Mouse (Mus musculus): ENCODE data around the gene Hist1h3g. TPM values are rescaled to one million over a fixed set of nuclear protein-coding genes. Genes with fewer than 3 reads are reported as not detected.
"Not testable (repeated sequence)": the region's sequence is repeated elsewhere in the genome, so short reads cannot be mapped to it uniquely, and the experiment has no call there.

The Hist1h3g gene
- polyA plus RNA-seq, 1 experiment: not detected

- no peaks in the 10 kb centered on the region for H3K4me1 ChIP-seq (ENCODE audit: control insufficient read depth, insufficient read depth, insufficient read length, low read length)
- no peak overlapping the region for H3K4me3 ChIP-seq (ENCODE audit: insufficient read depth, low read depth, low read length)
- no peak overlapping the region for H3K27ac ChIP-seq (replicated peaks; ENCODE audit: low read depth, low read length)
Observed at GRCm38 (mm10) chr13:23524654-23525053, 10.6 kb upstream of the Hist1h3g start.

- Histone ChIP-seq H3K4me1 (ENCODE audit: control insufficient read depth, insufficient read depth, insufficient read length, low read length) (no peaks in the 10 kb centered on the region), H3K4me3 (ENCODE audit: insufficient read depth, low read depth, low read length) (no peak overlapping the region), H3K27ac (replicated peaks; ENCODE audit: low read depth, low read length) (no peak overlapping the region)
Observed at GRCm38 (mm10) chr13:23525901-23526300, 9.3 kb upstream of the Hist1h3g start.

- H3K4me3 ChIP-seq (ENCODE audit: insufficient read depth, low read depth, low read length): peak overlapping the region; percentile 63
- no peak overlapping the region for H3K27ac ChIP-seq (replicated peaks; ENCODE audit: low read depth, low read length)
- no peaks in the 10 kb centered on the region for H3K4me1 ChIP-seq (ENCODE audit: control insufficient read depth, insufficient read depth, insufficient read length, low read length)
Observed at GRCm38 (mm10) chr13:23526312-23526711, 8.9 kb upstream of the Hist1h3g start.

- no peak overlapping the region for H3K27ac ChIP-seq (replicated peaks; ENCODE audit: low read depth, low read length)
- H3K4me3 ChIP-seq (ENCODE audit: insufficient read depth, low read depth, low read length): no peak overlapping the region
- H3K4me1 ChIP-seq (ENCODE audit: control insufficient read depth, insufficient read depth, insufficient read length, low read length): peaks cover 6% of the 10 kb centered on the region
Observed at GRCm38 (mm10) chr13:23529005-23529404, 6.2 kb upstream of the Hist1h3g start.

- Histone ChIP-seq H3K4me1 (ENCODE audit: control insufficient read depth, insufficient read depth, insufficient read length, low read length) (peaks cover 8% of the 10 kb centered on the region), H3K4me3 (ENCODE audit: insufficient read depth, low read depth, low read length) (peak overlapping the region; percentile 59; the same call in 1 of the 2 replicates), H3K27ac (replicated peaks; ENCODE audit: low read depth, low read length) (no peak overlapping the region)
Observed at GRCm38 (mm10) chr13:23529480-23530165, 5.6 kb upstream of the Hist1h3g start.

GRCm38 (mm10) chr13:23530181-23530900, 4.9 kb upstream of the Hist1h3g start:
- peaks cover 8% of the 10 kb centered on the region for H3K4me1 ChIP-seq (ENCODE audit: control insufficient read depth, insufficient read depth, insufficient read length, low read length)
- peak overlapping the region; percentile 59 for H3K4me3 ChIP-seq (ENCODE audit: insufficient read depth, low read depth, low read length)
- peak overlapping the region; percentile 88 for H3K27ac ChIP-seq (replicated peaks; ENCODE audit: low read depth, low read length)

GRCm38 (mm10) chr13:23530901-23531875, 4.0 kb upstream of the Hist1h3g start, which contains the start of gene Hist1h4h:
TSS of gene Hist1h4h (plus strand) at chr13:23531050.
- H3K4me3 ChIP-seq (ENCODE audit: insufficient read depth, low read depth, low read length): peak within 1 kb of the TSS; percentile 59
- peak within 1 kb of the TSS; percentile 88 for H3K27ac ChIP-seq (replicated peaks; ENCODE audit: low read depth, low read length)
- peaks cover 8% of the 10 kb centered on the region for H3K4me1 ChIP-seq (ENCODE audit: control insufficient read depth, insufficient read depth, insufficient read length, low read length)

GRCm38 (mm10) chr13:23532262-23533075, 2.8 kb upstream of the Hist1h3g start:
- H3K4me1 ChIP-seq (ENCODE audit: control insufficient read depth, insufficient read depth, insufficient read length, low read length): peaks cover 8% of the 10 kb centered on the region
- no peak overlapping the region for H3K27ac ChIP-seq (replicated peaks; ENCODE audit: low read depth, low read length)
- peak overlapping the region; percentile 24 for H3K4me3 ChIP-seq (ENCODE audit: insufficient read depth, low read depth, low read length)

GRCm38 (mm10) chr13:23533560-23534367, 1.5 kb upstream of the Hist1h3g start, which contains the start of gene Hist1h2af:
TSS of gene Hist1h2af (plus strand) at chr13:23533906.
- Histone ChIP-seq H3K27ac (replicated peaks; ENCODE audit: low read depth, low read length) (0 out of 2 replicates have a peak within 1 kb of the TSS, but pooled peaks have one; percentile 2), H3K4me3 (ENCODE audit: insufficient read depth, low read depth, low read length) (peak within 1 kb of the TSS; percentile 39)
- H3K4me1 ChIP-seq (ENCODE audit: control insufficient read depth, insufficient read depth, insufficient read length, low read length): not testable (repeated sequence)

GRCm38 (mm10) chr13:23534368-23535131, 672 bp upstream of the Hist1h3g start:
- Histone ChIP-seq H3K4me1 (ENCODE audit: control insufficient read depth, insufficient read depth, insufficient read length, low read length) (peaks cover 8% of the 10 kb centered on the region), H3K4me3 (ENCODE audit: insufficient read depth, low read depth, low read length) (peak overlapping the region; percentile 34), H3K27ac (replicated peaks; ENCODE audit: low read depth, low read length) (0 out of 2 replicates have a peak overlapping the region, but pooled peaks have one; percentile 2)

- H3K4me3 ChIP-seq (ENCODE audit: insufficient read depth, low read depth, low read length): no peak overlapping the region
- H3K4me1 ChIP-seq (ENCODE audit: control insufficient read depth, insufficient read depth, insufficient read length, low read length): peaks cover 8% of the 10 kb centered on the region
- no peak overlapping the region for H3K27ac ChIP-seq (replicated peaks; ENCODE audit: low read depth, low read length)
Observed at GRCm38 (mm10) chr13:23536076-23536822, 1.0 kb downstream of the Hist1h3g start.

- Histone ChIP-seq H3K4me3 (ENCODE audit: insufficient read depth, low read depth, low read length) (no peak overlapping the region), H3K4me1 (ENCODE audit: control insufficient read depth, insufficient read depth, insufficient read length, low read length) (peaks cover 8% of the 10 kb centered on the region), H3K27ac (replicated peaks; ENCODE audit: low read depth, low read length) (no peak overlapping the region)
Observed at GRCm38 (mm10) chr13:23537006-23537710, 1.9 kb downstream of the Hist1h3g start.
